Mouse (Mus musculus): ENCODE data around the gene Psmb8.

Gene Psmb8

DNA sequence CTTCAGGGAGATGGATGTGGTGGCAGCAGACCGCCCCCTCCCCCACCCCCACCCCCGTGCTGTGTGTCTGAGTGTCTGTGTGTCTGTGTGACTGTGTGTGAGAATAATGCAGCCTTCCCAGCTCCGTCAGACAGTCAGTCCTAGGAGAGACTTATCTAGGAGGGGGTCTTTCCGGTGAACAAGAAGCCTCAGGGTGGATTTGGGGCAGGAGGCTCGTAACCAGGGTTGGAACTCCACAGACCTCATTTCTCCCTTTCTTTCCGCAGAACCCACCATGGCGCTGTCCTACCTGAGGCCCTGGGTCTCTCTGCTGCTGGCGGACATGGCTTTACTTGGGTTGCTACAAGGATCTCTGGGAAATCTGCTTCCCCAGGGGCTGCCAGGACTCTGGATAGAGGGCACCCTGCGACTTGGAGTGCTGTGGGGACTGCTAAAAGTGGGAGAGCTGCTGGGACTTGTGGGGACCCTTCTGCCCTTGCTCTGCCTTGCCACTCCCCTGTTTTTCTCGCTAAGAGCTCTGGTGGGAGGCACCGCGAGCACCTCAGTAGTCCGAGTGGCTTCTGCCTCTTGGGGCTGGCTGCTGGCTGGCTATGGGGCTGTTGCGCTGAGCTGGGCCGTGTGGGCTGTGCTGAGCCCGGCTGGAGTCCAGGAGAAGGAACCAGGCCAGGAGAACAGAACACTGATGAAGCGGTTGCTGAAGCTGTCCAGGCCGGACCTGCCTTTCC, 7.7 kb downstream of the Psmb8 start:
- in situ Hi-C loops (cut with MboI; ENCODE audit: low pct_unique_long_range_greater_than_20kb in 1 of 2, low sequenced_read_pairs in 2 of 2, unreplicated experiment in 1 of 2), result loop anchor here in 1 of 2 experiments (25.0 kb wide), 1 partner anchor 582 kb away; no protein-coding TSS in a partner anchor

DNA sequence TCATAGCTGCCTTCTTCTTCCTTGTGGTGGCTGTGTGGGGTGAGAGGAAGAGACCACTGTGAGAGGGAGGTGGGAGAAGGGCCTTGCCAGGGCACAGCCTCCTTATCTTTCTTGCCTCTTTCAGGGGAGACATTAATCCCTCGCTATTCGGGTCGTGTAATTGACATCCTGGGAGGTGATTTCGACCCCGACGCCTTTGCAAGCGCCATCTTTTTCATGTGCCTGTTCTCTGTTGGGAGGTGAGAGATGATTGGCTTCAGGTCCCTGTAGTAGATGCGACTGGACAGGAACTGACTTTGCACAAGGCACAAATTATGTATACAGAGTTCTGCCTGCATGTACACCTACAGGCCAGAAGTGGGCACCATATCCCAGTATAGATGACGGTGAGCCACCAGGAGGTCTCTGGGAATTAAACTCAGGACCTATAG, 8.2 kb downstream of the Psmb8 start:
- in situ Hi-C loops (cut with MboI; ENCODE audit: low pct_unique_long_range_greater_than_20kb in 1 of 2, low sequenced_read_pairs in 2 of 2, unreplicated experiment in 1 of 2), result loop anchor here in 1 of 2 experiments (25.0 kb wide), 1 partner anchor 582 kb away; no protein-coding TSS in a partner anchor

DNA sequence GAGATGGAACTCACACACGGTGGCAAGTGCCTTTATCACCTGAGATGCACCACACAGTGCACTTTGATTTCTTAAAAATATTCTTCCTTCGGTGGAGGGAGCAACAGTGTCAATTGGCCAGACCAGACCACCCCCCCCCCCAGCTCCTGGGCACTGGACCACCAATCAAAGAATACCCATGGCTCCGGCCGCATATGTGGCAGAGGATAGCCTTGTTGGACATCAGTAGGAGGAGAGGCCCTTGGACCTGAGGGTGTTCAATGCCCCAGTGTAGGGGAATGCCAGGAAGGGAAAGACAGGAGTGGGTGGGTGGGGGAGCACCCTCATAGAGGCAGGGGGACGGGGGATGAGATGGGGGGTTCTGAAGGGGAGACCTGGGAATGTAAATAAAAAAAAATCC, 9.2 kb downstream of the Psmb8 start:
- in situ Hi-C loops (cut with MboI; ENCODE audit: low pct_unique_long_range_greater_than_20kb in 1 of 2, low sequenced_read_pairs in 2 of 2, unreplicated experiment in 1 of 2), result loop anchor here in 1 of 2 experiments (25.0 kb wide), 1 partner anchor 581 kb away; no protein-coding TSS in a partner anchor

DNA sequence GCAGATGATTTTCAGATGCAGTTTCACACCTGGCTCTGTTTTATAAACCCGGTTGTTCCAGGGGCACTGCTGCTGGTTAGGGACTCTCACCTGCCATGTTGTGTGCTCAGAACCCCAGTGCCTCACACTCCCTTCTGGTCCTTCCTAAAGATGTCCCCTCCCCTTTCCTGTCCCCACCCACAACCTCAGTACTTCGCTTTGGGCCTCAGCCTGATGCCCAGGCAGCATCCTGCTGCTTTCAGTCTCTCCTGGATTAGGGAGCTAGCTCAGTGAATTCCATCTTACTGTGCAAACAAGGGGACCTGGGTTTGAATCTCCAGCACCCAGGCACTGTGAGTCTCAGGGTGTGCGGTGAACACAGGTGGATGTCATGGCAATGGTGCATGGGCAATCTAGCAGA, 9.9 kb downstream of the Psmb8 start:
- in situ Hi-C loops (cut with MboI; ENCODE audit: low pct_unique_long_range_greater_than_20kb in 1 of 2, low sequenced_read_pairs in 2 of 2, unreplicated experiment in 1 of 2), result loop anchor here in 1 of 2 experiments (25.0 kb wide), 1 partner anchor 580 kb away; no protein-coding TSS in a partner anchor

DNA sequence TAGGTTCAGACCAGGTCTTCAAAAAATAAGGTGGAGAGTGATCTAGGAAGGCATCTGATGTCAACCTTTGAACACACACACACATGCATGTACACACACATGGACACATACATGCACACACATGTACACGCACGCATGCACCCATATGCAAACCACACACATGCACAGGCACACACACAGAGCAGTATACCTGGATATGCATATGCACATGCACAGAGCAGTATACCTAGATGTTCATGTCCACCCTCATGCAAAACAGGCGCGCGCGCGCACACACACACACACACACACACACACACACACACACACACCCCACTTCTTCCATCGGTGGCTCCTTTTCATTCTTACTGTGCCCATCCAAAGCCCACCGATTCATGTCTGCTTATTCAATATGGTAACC, 10.3 kb downstream of the Psmb8 start:
- in situ Hi-C loops (cut with MboI; ENCODE audit: low pct_unique_long_range_greater_than_20kb in 1 of 2, low sequenced_read_pairs in 2 of 2, unreplicated experiment in 1 of 2), result loop anchor here in 1 of 2 experiments (25.0 kb wide), 1 partner anchor 579 kb away; no protein-coding TSS in a partner anchor

DNA sequence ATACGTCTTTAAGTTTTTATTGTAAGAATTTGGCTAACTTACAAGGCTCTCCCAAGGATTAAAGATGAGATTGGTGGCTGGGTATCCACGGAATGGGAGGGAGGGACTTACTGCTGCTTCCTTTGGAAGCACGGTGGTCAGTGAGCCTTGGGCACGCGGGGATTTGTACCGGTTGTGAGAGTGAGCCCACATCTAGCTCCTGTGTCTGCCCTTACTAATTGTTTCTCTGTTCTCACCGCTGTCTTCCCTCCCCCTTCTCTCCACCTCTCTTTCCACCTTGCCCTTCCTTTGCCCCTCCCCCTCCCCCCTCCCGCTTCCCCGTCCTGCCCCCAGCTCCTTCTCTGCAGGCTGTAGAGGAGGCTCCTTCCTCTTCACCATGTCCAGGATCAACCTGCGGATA, 10.9 kb downstream of the Psmb8 start:
- in situ Hi-C loops (cut with MboI; ENCODE audit: low pct_unique_long_range_greater_than_20kb in 1 of 2, low sequenced_read_pairs in 2 of 2, unreplicated experiment in 1 of 2), result loop anchor here in 1 of 2 experiments (25.0 kb wide), 1 partner anchor 579 kb away; no protein-coding TSS in a partner anchor

DNA sequence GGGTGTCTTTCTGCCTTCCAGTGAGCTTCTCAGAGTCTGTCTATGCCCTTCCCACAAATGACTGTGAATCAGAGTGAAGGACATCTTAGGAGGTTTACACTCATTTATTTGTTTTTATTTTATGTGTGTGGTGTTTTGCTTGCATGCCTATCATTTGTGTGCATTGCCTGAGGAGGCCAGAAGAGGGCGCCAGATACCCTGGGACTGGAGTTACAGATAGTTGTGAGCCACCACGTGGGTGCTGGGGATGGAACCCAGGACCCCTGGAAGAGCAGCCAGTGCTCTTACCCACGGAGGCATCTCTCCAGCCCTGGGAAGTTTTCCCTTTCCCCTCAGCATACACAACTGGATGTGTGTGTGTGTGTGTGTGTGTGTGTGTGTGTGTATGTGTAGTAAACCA, 12.2 kb downstream of the Psmb8 start:
- in situ Hi-C loops (cut with MboI; ENCODE audit: low pct_unique_long_range_greater_than_20kb in 1 of 2, low sequenced_read_pairs in 2 of 2, unreplicated experiment in 1 of 2), result loop anchor here in 1 of 2 experiments (5.0 to 25.0 kb wide), 2 partner anchors 38 to 578 kb away; no protein-coding TSS in a partner anchor

DNA sequence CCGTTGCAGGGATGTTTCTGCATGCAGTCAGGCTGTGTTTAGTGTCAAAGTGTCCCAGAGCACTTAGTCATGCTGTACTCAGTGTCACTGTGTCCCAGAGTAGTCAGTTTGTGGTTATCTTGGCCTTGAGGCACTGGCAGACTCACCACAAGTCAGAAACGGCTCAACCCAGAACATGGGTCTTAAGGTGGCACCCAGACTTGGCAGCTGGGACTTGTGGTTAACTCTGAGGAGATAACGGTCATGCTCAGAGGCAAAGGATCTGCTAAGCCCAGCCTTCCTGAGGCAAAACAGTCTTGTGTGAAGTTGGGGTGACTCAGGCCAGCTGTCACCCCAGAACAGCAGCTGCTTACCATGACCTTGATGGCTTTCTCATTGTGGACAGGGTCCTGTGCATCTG, 13.1 kb downstream of the Psmb8 start:
- in situ Hi-C loops (cut with MboI; ENCODE audit: low pct_unique_long_range_greater_than_20kb in 1 of 2, low sequenced_read_pairs in 2 of 2, unreplicated experiment in 1 of 2), result loop anchor here in 1 of 2 experiments (5.0 to 25.0 kb wide), 2 partner anchors 37 to 577 kb away; no protein-coding TSS in a partner anchor

DNA sequence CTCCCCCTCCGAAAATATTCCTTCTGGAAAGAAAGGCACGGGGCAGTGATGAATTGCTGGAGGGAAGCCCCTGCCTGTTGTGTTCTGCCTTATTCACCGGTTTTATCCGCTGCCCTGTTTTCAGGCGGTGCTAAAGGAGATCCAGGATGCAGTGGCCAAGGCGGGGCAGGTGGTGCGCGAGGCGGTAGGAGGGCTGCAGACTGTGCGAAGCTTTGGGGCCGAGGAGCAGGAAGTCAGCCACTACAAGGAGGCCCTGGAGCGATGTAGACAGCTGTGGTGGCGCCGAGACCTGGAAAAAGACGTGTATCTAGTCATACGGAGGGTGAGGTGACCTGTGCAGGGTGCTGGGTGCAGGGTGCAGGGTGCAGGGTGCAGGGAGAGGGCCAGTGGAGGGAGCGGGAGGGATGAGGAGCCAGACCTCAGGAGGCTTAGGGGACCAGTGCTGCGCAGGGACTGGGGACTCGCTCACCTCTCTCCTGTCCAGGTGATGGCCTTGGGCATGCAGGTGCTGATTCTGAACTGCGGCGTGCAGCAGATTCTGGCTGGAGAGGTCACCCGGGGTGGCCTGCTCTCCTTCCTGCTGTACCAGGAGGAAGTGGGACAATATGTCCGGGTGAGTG, 14.3 kb downstream of the Psmb8 start:
- in situ Hi-C loops (cut with MboI; ENCODE audit: low pct_unique_long_range_greater_than_20kb in 1 of 2, low sequenced_read_pairs in 2 of 2, unreplicated experiment in 1 of 2), result loop anchor here in 1 of 2 experiments (5.0 to 25.0 kb wide), 2 partner anchors 35 to 575 kb away; no protein-coding TSS in a partner anchor

DNA sequence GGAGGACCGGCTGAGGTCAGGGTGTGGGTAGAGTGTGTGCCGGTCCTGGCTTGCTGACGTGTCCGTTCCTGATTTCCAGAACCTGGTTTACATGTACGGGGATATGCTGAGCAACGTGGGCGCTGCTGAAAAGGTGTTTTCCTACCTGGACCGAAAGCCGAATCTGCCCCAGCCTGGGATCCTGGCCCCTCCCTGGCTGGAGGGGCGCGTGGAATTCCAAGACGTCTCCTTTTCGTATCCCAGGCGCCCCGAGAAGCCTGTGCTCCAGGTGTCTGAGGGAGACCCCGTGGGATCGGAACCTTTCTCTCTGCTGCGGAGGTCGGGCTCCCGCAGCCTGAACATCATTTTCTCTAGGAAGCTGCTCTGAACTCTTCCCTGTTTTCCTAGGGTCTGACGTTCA, 16.4 kb downstream of the Psmb8 start:
- in situ Hi-C loops (cut with MboI; ENCODE audit: low pct_unique_long_range_greater_than_20kb in 1 of 2, low sequenced_read_pairs in 2 of 2, unreplicated experiment in 1 of 2), result loop anchor here in 1 of 2 experiments (5.0 to 25.0 kb wide), 2 partner anchors 33 to 573 kb away; no protein-coding TSS in a partner anchor

DNA sequence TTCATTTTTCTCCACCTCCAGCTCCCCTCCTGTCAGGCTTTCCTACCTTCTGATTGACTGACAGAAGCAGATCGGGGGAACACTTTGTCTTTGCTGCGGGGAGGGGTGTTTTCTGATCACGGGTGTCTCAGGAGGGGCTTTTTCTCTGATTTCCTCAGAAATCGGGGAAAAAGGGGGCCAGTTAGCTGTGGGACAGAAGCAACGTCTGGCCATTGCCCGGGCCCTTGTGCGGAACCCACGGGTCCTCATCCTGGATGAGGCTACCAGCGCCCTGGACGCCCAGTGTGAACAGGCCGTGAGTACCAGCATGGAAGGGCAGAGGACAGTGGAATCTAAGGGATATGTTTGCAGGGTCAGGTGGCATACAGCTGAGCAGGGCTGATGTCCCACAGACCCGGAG, 17.7 kb downstream of the Psmb8 start:
- in situ Hi-C loops (cut with MboI; ENCODE audit: low pct_unique_long_range_greater_than_20kb in 1 of 2, low sequenced_read_pairs in 2 of 2, unreplicated experiment in 1 of 2), result loop anchor here in 1 of 2 experiments (25.0 kb wide), 1 partner anchor 572 kb away; no protein-coding TSS in a partner anchor

DNA sequence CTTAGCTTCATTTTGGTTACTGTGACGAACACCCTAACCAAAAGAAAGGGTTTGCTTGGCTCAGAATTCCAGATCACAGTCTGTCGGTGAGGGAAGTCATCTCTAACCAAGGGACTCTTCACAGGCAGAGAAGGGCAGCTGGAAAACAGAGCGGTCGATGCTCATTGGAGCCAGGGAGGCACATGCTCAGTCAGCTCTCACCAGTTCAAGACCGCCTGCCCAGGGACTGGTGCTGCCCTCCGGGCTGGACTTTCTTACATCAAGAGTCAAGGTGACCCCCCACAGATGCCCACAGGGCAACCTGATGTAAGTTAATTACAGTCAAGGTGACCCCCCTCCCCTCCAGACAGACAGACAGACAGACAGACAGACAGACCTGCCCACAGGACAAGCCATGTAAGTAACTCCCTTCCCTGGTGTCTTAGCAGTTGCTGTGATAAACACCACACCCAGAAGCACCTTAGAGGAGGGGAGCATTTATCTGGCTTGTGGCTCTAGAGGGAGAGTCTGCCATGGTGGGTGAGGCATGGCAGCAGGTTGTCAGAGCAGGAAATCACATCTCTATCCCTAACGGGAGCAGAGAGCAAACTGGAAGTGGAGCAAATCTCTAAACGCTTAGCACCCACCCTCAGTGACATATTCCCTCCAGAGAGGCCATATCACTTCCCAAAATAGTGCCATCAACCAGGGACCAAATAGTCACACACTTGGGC, 19.9 kb downstream of the Psmb8 start:
- in situ Hi-C loops (cut with MboI; ENCODE audit: low pct_unique_long_range_greater_than_20kb in 1 of 2, low sequenced_read_pairs in 2 of 2, unreplicated experiment in 1 of 2), result loop anchor here in 1 of 2 experiments (25.0 kb wide), 1 partner anchor 570 kb away; no protein-coding TSS in a partner anchor

DNA sequence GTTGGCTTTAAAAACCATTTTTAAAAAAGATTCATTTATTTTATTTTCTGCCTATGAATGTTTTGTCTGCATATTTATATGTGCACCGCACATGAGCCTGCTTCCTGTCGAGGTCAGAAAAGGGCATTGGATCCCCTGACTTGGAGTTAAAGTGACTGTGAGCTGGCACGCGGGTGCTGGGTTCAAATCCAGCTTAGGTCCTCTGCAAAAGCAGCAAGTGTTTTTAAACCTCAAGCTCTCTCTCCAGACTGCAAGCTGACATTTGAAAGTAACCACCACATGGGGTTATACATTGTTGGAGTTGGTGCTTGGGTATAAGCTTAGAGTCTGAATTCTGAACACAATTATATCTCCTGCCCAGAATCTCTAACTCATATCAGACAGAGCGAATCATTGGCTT, 20.5 kb downstream of the Psmb8 start:
- in situ Hi-C loops (cut with MboI; ENCODE audit: low pct_unique_long_range_greater_than_20kb in 1 of 2, low sequenced_read_pairs in 2 of 2, unreplicated experiment in 1 of 2), result loop anchor here in 1 of 2 experiments (25.0 kb wide), 1 partner anchor 569 kb away; no protein-coding TSS in a partner anchor

DNA sequence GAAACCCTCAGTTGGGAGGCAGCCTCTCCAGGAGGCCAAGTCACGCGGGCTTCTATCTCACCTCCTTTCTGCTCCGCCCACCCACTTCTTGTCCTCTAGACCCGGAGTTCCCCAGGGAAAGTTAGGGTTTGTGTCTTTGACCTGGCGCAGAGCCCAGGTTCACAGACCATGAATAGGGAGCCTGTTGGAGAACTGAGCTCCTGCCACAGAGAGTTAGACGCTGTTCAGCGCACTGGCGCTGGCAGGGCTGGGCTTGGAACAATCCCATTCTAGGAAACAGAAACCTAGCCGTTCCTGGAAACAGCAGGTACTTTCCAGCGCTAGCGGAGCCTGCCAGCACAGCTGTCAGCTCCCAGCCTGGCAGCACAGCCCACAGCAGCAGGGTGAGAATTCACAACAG, 21.2 kb downstream of the Psmb8 start:
- in situ Hi-C loops (cut with MboI; ENCODE audit: low pct_unique_long_range_greater_than_20kb in 1 of 2, low sequenced_read_pairs in 2 of 2, unreplicated experiment in 1 of 2), result loop anchor here in 1 of 2 experiments (25.0 kb wide), 1 partner anchor 569 kb away; no protein-coding TSS in a partner anchor

DNA sequence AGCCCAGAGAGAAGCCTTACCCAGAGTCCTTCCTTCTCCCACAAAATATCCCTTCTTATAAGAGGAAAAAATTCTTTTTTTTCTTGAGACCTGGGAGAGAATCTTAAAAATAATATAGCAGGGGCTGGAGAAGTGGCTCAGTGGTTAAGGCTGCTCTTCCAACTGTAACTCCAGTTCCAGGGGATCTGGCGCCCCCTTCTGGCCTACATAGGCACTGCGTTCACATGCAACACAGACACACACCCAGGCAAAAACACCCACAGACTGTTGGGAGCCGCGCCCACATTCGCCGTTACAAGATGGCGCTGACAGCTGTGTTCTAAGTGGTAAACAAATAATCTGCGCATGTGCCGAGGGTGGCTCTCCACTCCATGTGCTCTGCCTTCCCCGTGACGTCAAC, 21.6 kb downstream of the Psmb8 start:
- in situ Hi-C loops (cut with MboI; ENCODE audit: low pct_unique_long_range_greater_than_20kb in 1 of 2, low sequenced_read_pairs in 2 of 2, unreplicated experiment in 1 of 2), result loop anchor here in 1 of 2 experiments (25.0 kb wide), 1 partner anchor 568 kb away; no protein-coding TSS in a partner anchor

DNA sequence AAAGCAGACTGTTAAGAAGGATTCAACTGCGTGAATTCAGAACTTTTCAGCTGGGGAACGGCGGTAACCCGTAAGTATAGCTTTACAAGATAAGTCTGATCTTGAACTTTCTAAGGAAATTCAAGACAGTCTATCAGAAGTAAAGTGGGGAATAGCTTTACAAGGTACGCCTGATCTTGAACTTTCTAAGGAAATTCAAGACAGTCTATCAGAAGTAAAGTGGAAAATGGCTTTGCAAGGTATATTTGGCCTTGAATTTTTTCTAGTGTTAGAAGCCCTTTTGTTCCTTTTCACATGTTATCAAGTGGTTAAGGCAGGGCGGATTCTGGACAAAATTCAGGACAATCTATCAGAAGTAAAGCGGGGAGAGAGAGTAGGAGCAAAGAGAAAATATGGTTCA, 22.3 kb downstream of the Psmb8 start:
- in situ Hi-C loops (cut with MboI; ENCODE audit: low pct_unique_long_range_greater_than_20kb in 1 of 2, low sequenced_read_pairs in 2 of 2, unreplicated experiment in 1 of 2), result loop anchor here in 1 of 2 experiments (25.0 kb wide), 1 partner anchor 568 kb away; no protein-coding TSS in a partner anchor

DNA sequence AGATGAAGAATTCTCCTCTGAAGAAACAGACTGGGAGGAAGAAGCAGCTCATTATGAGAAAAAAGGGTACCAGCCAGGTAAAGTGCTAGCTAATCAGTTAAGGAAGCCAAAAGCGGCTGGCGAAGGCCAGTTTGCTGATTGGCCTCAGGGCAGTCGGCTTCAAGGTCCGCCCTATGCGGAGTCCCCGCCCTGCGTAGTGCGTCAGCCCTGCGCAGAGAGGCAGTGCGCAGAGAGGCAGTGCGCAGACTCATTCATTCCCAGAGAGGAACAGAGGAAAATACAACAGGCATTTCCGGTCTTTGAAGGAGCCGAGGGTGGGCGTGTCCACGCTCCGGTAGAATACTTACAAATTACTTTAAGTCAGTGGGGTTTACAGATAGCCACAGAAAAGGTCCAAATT, 22.9 kb downstream of the Psmb8 start:
- in situ Hi-C loops (cut with MboI; ENCODE audit: low pct_unique_long_range_greater_than_20kb in 1 of 2, low sequenced_read_pairs in 2 of 2, unreplicated experiment in 1 of 2), result loop anchor here in 1 of 2 experiments (25.0 kb wide), 1 partner anchor 567 kb away; no protein-coding TSS in a partner anchor

DNA sequence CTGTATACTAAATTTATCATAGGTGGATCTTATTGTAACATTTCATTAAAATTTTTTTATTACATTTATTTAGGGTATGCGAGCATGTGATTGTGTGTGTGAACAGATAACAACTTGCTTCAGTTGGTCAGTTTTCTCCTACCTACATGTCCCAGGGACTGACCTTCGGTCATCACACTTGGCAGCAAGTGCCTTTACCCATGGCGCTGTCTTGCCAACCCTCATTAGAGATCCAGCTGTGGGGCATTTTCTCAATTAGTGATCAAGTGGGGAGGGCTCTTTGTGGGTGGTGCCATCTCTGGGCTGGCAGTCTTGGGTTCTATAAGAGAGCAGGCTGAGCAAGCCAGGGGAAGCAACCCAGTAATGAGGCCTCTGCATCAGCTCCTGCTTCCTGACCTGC, 27.3 kb downstream of the Psmb8 start:
- in situ Hi-C loops (cut with MboI; ENCODE audit: low pct_unique_long_range_greater_than_20kb in 1 of 2, low sequenced_read_pairs in 2 of 2, unreplicated experiment in 1 of 2), result loop anchor here (25.0 kb wide), 1 partner anchor 562 kb away; no protein-coding TSS in a partner anchor
